Mouse (Mus musculus) megakaryocyte-erythroid progenitor cell, adult 5-6 weeks (primary cell): Measurements from ENCODE around the gene Tmem198b. TPM values are rescaled to one million over a fixed set of nuclear protein-coding genes. Genes with fewer than 3 reads are reported as not detected.
"Not testable (repeated sequence)": the region's sequence is repeated elsewhere in the genome, so short reads cannot be mapped to it uniquely, and the experiment has no call there.

Experiments used
- ATAC-seq: replicated peaks from 2 replicates; pipeline ENCODE4 v1.8.0; 2016; ENCODE audit warnings: mild to moderate bottlenecking, inconsistent platforms; ENCODE audit not compliant: severe bottlenecking, poor library complexity, low FRiP score, low TSS enrichment
- total RNA-seq, 2 experiments: library from RNA; stranded (forward) in 1 of 2; stranded (reverse) in 1 of 2; fragments of 200-1000, 215-1000 nt in 1 of 2; fragments of >200 nt in 1 of 2; fragmentation: Nextera tagmentation in 1 of 2; gene quantifications; 2 replicates each; pipeline ENCODE4 v1.2.3; 2014 to 2017

Gene Tmem198b
- total RNA-seq (2014; fragmentation: Nextera tagmentation) (4.6 and 6.9 TPM in 2 replicates), total RNA-seq (2017) (1.5 and 2.8 TPM in 2 replicates)

GRCm38 (mm10) chr10:128804271-128805091 is at the start of gene Tmem198b:
TSS of gene Tmem198b (minus strand) at chr10:128804370.
- peak; percentile 40 for ATAC-seq

GRCm38 (mm10) chr10:128850339-128850738 is 46.2 kb upstream of the Tmem198b start:
- peak; percentile 64 for ATAC-seq

GRCm38 (mm10) chr10:128848426-128848825 is 44.3 kb upstream of the Tmem198b start:
- ATAC-seq = no peak

GRCm38 (mm10) chr10:128846664-128847063 is 42.5 kb upstream of the Tmem198b start:
- peak; percentile 81 for ATAC-seq

GRCm38 (mm10) chr10:128845516-128845915 is 41.3 kb upstream of the Tmem198b start:
- ATAC-seq = no peak

GRCm38 (mm10) chr10:128843260-128843659 is 39.1 kb upstream of the Tmem198b start:
- no peak for ATAC-seq

- ATAC-seq = peak; percentile 64
Observed at GRCm38 (mm10) chr10:128840612-128841011, 36.4 kb upstream of the Tmem198b start.

GRCm38 (mm10) chr10:128839434-128839833 is 35.3 kb upstream of the Tmem198b start:
- peak; percentile 69 for ATAC-seq

- ATAC-seq = no peak
Observed at GRCm38 (mm10) chr10:128837400-128837799, 33.2 kb upstream of the Tmem198b start.

- ATAC-seq = no peak
Observed at GRCm38 (mm10) chr10:128823821-128824220, 19.7 kb upstream of the Tmem198b start.

GRCm38 (mm10) chr10:128823087-128823486 is 18.9 kb upstream of the Tmem198b start:
- not testable (repeated sequence) for ATAC-seq

GRCm38 (mm10) chr10:128822135-128822534 is 18.0 kb upstream of the Tmem198b start:
- 0 out of 2 replicates have a peak, but pooled peaks have one; percentile 2 for ATAC-seq

- peak; percentile 97 for ATAC-seq
Observed at GRCm38 (mm10) chr10:128821358-128822056, 17.3 kb upstream of the Tmem198b start, which contains the start of gene Ormdl2. TSS of gene Ormdl2 (minus strand) at chr10:128821645.

GRCm38 (mm10) chr10:128820217-128820616 is 16.0 kb upstream of the Tmem198b start:
- no peak for ATAC-seq

GRCm38 (mm10) chr10:128817033-128817432 is 12.9 kb upstream of the Tmem198b start, which contains the start of gene Sarnp:
TSS of gene Sarnp (plus strand) at chr10:128817333.
- ATAC-seq = no peak

- ATAC-seq = no peak
Observed at GRCm38 (mm10) chr10:128807018-128807417, 2.8 kb upstream of the Tmem198b start.

GRCm38 (mm10) chr10:128806086-128806485 is 1.9 kb upstream of the Tmem198b start:
- no peak for ATAC-seq

GRCm38 (mm10) chr10:128805092-128806000 is 1.2 kb upstream of the Tmem198b start:
- peak; percentile 88 for ATAC-seq

- no peak; the same call in 1 of the 2 replicates for ATAC-seq
Observed at GRCm38 (mm10) chr10:128803771-128804270, 349 bp downstream of the Tmem198b start, which contains the start of gene Dnajc14. TSS of gene Dnajc14 (plus strand) at chr10:128804062.
